Mouse (Mus musculus): Measurements from ENCODE around the gene Sirt1. TPM values are rescaled to one million over a fixed set of nuclear protein-coding genes. Genes with fewer than 3 reads are reported as not detected.
"Not testable (repeated sequence)": the region's sequence is repeated elsewhere in the genome, so short reads cannot be mapped to it uniquely, and the experiment has no call there.

Sirt1 gene
- polyA plus RNA-seq, 1 experiment from 2014 or later = 6.8 TPM

- DNase-seq (ENCODE audit: extremely low spot score, low spot score) = peak; percentile 85
- under 1% methylated on average over 28 of the region's 28 CpGs for WGBS
- Histone ChIP-seq H3K27ac (peak within 1 kb of the TSS; percentile 73), H3K4me1 (peaks cover 14% of the 10 kb centered on the region), H3K4me3 (peak within 1 kb of the TSS; percentile 65), H3K9me3 (no peaks in the 10 kb centered on the region), H3K27me3 (ENCODE audit: poor library complexity, severe bottlenecking) (peaks cover 16% of the 10 kb centered on the region), H3K36me3 (replicated peaks) (no peaks in the 10 kb centered on the region)
These were observed 1.1 kb upstream of the Sirt1 start, which contains the start of gene Dnajc12 for GRCm38 (mm10) chr10:63382372-63383279. Gene Dnajc12, plus strand, starts transcription at chr10:63382443.

GRCm38 (mm10) chr10:63378948-63379680, 2.4 kb downstream of the Sirt1 start:
- whole genome bisulfite sequencing = 68% methylated on average over 6 of the region's 6 CpGs
- H3K36me3 ChIP-seq (replicated peaks) = no peaks in the 10 kb centered on the region
- peaks cover 16% of the 10 kb centered on the region for H3K27me3 ChIP-seq (ENCODE audit: poor library complexity, severe bottlenecking)
- no peak for DNase-seq (ENCODE audit: extremely low spot score, low spot score)
- peaks cover 11% of the 10 kb centered on the region for H3K4me1 ChIP-seq
- H3K9me3 ChIP-seq = no peaks in the 10 kb centered on the region
- H3K27ac ChIP-seq = no peak overlapping the region
- no peak overlapping the region for H3K4me3 ChIP-seq

- no peak overlapping the region for H3K27ac ChIP-seq
- H3K9me3 ChIP-seq = no peaks in the 10 kb centered on the region
- 23% methylated on average over 9 of the region's 9 CpGs for WGBS
- H3K36me3 ChIP-seq (replicated peaks) = no peaks in the 10 kb centered on the region
- peaks cover 11% of the 10 kb centered on the region for H3K4me1 ChIP-seq
- DNase-seq (ENCODE audit: extremely low spot score, low spot score) = peak; percentile 49
- no peak overlapping the region for H3K4me3 ChIP-seq
- peaks cover 16% of the 10 kb centered on the region for H3K27me3 ChIP-seq (ENCODE audit: poor library complexity, severe bottlenecking)
These were observed 4.0 kb downstream of the Sirt1 start for GRCm38 (mm10) chr10:63377468-63377867.

GRCm38 (mm10) chr10:63376303-63376702, 5.2 kb downstream of the Sirt1 start:
- WGBS = 87% methylated on average over 5 of the region's 5 CpGs
- Histone ChIP-seq H3K9me3 (no peaks in the 10 kb centered on the region), H3K36me3 (replicated peaks) (no peaks in the 10 kb centered on the region), H3K4me1 (peaks cover 2% of the 10 kb centered on the region), H3K27me3 (ENCODE audit: poor library complexity, severe bottlenecking) (peaks cover 11% of the 10 kb centered on the region), H3K27ac (no peak overlapping the region), H3K4me3 (no peak overlapping the region)
- no peak for DNase-seq (ENCODE audit: extremely low spot score, low spot score)

GRCm38 (mm10) chr10:63368041-63368440, 13.5 kb downstream of the Sirt1 start:
- no peak overlapping the region for H3K4me3 ChIP-seq
- no peak overlapping the region for H3K27ac ChIP-seq
- peaks cover 5% of the 10 kb centered on the region; the same call in 1 of the 2 replicates for H3K9me3 ChIP-seq
- no peaks in the 10 kb centered on the region for H3K36me3 ChIP-seq (replicated peaks)
- WGBS = 85% methylated on average over 3 of the region's 3 CpGs
- no peaks in the 10 kb centered on the region for H3K27me3 ChIP-seq (ENCODE audit: poor library complexity, severe bottlenecking)
- 0 out of 2 replicates have a peak, but pooled peaks cover 2% of the 10 kb centered on the region for H3K4me1 ChIP-seq
- no peak for DNase-seq (ENCODE audit: extremely low spot score, low spot score)

GRCm38 (mm10) chr10:63367386-63367785, 14.1 kb downstream of the Sirt1 start:
- Histone ChIP-seq H3K4me1 (0 out of 2 replicates have a peak, but pooled peaks cover 2% of the 10 kb centered on the region), H3K9me3 (peaks cover 5% of the 10 kb centered on the region; the same call in 1 of the 2 replicates), H3K36me3 (replicated peaks) (no peaks in the 10 kb centered on the region), H3K27me3 (ENCODE audit: poor library complexity, severe bottlenecking) (no peaks in the 10 kb centered on the region), H3K27ac (no peak overlapping the region), H3K4me3 (no peak overlapping the region)
- no peak for DNase-seq (ENCODE audit: extremely low spot score, low spot score)
- WGBS = 84% methylated on average over 6 of the region's 6 CpGs

- Histone ChIP-seq H3K27me3 (ENCODE audit: poor library complexity, severe bottlenecking) (no peaks in the 10 kb centered on the region), H3K9me3 (peaks cover 5% of the 10 kb centered on the region; the same call in 1 of the 2 replicates), H3K27ac (no peak overlapping the region), H3K36me3 (replicated peaks) (no peaks in the 10 kb centered on the region), H3K4me3 (no peak overlapping the region; the same call in 1 of the 2 replicates), H3K4me1 (0 out of 2 replicates have a peak, but pooled peaks cover 2% of the 10 kb centered on the region)
- 65% methylated on average over 7 of the region's 7 CpGs for WGBS
- no peak for DNase-seq (ENCODE audit: extremely low spot score, low spot score)
These were observed 15.5 kb downstream of the Sirt1 start for GRCm38 (mm10) chr10:63365918-63366455.

- Histone ChIP-seq H3K27ac (no peak overlapping the region), H3K4me1 (no peaks in the 10 kb centered on the region), H3K4me3 (no peak overlapping the region), H3K36me3 (replicated peaks) (no peaks in the 10 kb centered on the region), H3K27me3 (ENCODE audit: poor library complexity, severe bottlenecking) (no peaks in the 10 kb centered on the region), H3K9me3 (peaks cover 5% of the 10 kb centered on the region; the same call in 1 of the 2 replicates)
- no peak for DNase-seq (ENCODE audit: extremely low spot score, low spot score)
- WGBS = 90% methylated on average over 1 of the region's 1 CpGs
These were observed 21.0 kb downstream of the Sirt1 start for GRCm38 (mm10) chr10:63360502-63360901.

GRCm38 (mm10) chr10:63352111-63352510, 29.4 kb downstream of the Sirt1 start:
- H3K27me3 ChIP-seq (ENCODE audit: poor library complexity, severe bottlenecking) = no peaks in the 10 kb centered on the region
- 88% methylated on average over 5 of the region's 5 CpGs for WGBS
- H3K9me3 ChIP-seq = peaks cover 3% of the 10 kb centered on the region; the same call in 1 of the 2 replicates
- H3K4me3 ChIP-seq = no peak overlapping the region
- H3K36me3 ChIP-seq (replicated peaks) = no peaks in the 10 kb centered on the region
- DNase-seq (ENCODE audit: extremely low spot score, low spot score) = no peak
- H3K27ac ChIP-seq = no peak overlapping the region
- H3K4me1 ChIP-seq = peaks cover 15% of the 10 kb centered on the region

- H3K27ac ChIP-seq; H3K9me3 ChIP-seq; H3K36me3 ChIP-seq (replicated peaks); H3K27me3 ChIP-seq (ENCODE audit: poor library complexity, severe bottlenecking); H3K4me3 ChIP-seq; DNase-seq (ENCODE audit: extremely low spot score, low spot score): not testable (repeated sequence)
- peaks cover 15% of the 10 kb centered on the region for H3K4me1 ChIP-seq
- WGBS = 91% methylated on average over 7 of the region's 7 CpGs
These were observed 30.4 kb downstream of the Sirt1 start for GRCm38 (mm10) chr10:63351099-63351498.

GRCm38 (mm10) chr10:63350666-63351065, 30.8 kb downstream of the Sirt1 start:
- WGBS = 91% methylated on average over 7 of the region's 7 CpGs
- Histone ChIP-seq H3K4me3 (no peak overlapping the region), H3K27me3 (ENCODE audit: poor library complexity, severe bottlenecking) (no peaks in the 10 kb centered on the region), H3K4me1 (peaks cover 15% of the 10 kb centered on the region), H3K27ac (no peak overlapping the region), H3K36me3 (replicated peaks) (no peaks in the 10 kb centered on the region), H3K9me3 (peaks cover 3% of the 10 kb centered on the region; the same call in 1 of the 2 replicates)
- DNase-seq (ENCODE audit: extremely low spot score, low spot score) = no peak

- Histone ChIP-seq H3K27me3 (ENCODE audit: poor library complexity, severe bottlenecking) (no peaks in the 10 kb centered on the region), H3K4me3 (no peak overlapping the region), H3K36me3 (replicated peaks) (no peaks in the 10 kb centered on the region), H3K4me1 (peaks cover 15% of the 10 kb centered on the region), H3K9me3 (no peaks in the 10 kb centered on the region), H3K27ac (0 out of 2 replicates have a peak overlapping the region, but pooled peaks have one; percentile 11)
- DNase-seq (ENCODE audit: extremely low spot score, low spot score) = no peak
- 31% methylated on average over 3 of the region's 3 CpGs for WGBS
These were observed 33.2 kb downstream of the Sirt1 start for GRCm38 (mm10) chr10:63348291-63348690.
